Mouse (Mus musculus): ENCODE data around the gene Plod1.

The Plod1 gene

DNA sequence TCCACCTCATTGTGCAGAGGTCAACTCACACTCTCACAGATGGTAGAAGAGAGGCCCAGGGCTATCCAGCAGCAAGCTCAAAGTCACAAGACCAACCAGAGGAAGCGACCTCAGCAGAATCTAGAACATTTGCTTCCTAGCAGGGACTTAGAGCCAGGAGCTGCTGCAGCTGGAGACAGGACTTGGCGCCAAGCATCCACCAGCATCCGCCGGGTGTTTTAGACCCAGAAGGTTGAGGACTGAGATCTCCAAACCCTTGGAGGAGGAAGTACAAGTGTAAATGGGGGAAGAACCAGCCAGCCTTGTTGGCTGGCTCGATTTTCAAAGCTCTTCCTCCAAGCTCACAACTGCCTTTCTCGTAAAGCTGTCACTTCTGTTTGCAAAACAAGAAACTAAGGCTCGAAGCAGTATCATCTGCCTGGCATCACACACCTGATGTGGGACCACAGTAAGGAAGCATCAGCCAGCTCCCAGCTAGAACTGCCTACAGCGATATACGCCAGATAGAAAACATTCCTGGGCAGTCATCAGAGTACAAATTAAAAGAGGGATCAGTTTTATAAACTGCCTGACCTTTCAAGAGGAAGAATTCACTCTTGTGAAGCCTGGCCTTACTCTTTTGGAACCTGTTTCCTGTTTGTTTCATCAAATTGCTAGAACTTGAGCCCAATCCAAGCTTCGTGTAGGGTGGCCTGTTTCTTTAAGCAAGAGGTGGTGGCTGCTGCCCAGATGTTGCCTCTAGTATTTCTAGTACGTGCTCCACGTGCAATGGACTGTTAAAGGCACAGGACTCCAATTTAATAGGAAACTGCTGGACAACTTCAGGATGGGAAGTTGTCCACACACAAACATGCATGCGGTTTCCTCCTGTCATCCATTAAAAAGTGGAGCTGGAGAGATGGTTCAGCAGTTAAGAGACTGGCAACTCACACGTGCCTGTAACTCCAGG lies 1.9 kb upstream of the Plod1 start:
- DNase-seq (ENCODE audit: low spot score in 2 of 2): peak; percentile 39 to 58

DNA sequence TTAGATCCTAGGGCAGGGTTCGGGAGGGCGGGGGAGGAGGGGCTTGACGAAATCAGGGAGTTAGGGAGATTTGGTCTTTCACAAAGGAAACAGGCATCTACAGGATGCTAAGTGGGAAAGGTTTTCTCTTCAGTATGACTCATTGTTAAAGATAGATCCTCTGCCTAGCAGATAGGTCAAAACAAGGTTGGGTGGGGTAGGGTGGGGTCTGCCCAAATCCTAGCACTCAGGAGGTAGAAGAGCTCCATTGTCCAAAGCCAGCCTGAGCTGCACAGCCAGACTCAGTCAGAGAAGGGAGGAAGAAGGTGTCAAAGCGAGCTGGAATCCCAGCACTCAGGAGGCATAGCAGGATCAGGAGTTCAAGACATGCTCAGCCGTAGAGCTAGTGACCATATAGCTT lies 919 bp upstream of the Plod1 start:
- no peak for DNase-seq (ENCODE audit: low spot score in 2 of 2)

DNA sequence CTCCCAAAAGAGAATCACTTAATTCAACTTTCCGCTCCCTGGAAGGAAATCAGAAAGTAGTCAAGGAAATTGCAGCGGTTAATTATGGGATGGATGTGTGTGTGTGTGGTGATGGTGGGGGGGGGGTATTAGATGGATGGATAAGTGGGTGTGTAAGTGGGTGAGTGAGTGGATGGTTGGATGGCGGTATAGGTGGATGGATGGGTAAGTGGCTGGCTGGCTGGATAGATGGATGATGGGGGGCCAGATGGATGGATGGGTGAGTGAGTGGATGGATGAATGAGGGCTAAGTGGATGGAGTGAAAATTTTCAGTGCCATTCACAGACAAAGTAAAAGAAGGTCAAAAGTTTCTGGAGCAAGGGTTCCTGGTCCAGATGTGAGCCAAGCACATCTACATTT lies 454 bp upstream of the Plod1 start:
- DNase-seq (ENCODE audit: low spot score in 2 of 2): no peak

DNA sequence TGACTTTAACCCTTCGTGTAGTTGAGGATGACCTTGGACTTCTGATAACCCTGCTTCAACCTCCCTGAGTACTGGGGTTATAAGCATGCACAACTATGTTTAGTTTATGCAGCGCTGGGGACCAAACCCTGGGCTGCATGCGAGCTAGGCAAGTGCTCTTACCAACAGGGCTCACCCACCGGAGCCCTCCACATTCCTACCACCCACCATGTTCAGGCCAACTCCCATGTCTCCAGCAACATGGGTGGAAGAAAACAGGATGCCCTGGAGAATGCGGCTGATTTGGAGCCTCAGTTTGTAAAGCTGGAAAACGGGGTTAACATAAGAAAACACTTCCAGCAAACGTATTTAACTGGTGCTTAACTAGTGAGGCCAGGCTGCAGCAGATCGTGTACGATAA lies 663 bp downstream of the Plod1 start:
- DNase-seq (ENCODE audit: low spot score in 2 of 2): no peak

GRCm38 (mm10) chr4:147934611-147935010 lies 2.0 kb downstream of the Plod1 start:
- DNase-seq (ENCODE audit: low spot score in 2 of 2): no peak

DNA sequence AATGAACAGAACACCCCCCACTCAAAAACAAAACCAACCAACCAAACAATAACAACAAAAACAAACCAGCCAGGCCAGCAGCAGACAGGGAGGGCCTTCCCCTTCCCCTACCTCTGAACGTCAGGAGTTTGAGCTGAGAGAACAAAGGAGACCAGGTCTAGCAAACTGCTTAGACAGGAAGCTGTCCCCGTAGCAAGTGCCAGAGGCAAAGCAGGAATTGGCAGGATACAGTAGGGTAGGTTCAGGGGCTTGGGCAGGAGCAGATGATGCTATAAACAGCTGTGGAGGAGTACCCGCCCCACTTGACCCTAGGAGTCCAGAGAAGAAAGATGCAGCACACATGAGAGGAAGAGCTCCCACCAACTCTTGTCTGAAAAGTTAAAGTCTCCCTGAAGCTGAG lies 2.4 kb downstream of the Plod1 start:
- DNase-seq (ENCODE audit: low spot score in 2 of 2): no peak

GRCm38 (mm10) chr4:147930946-147931345 lies 5.6 kb downstream of the Plod1 start:
- DNase-seq (ENCODE audit: low spot score in 2 of 2): no peak

DNA sequence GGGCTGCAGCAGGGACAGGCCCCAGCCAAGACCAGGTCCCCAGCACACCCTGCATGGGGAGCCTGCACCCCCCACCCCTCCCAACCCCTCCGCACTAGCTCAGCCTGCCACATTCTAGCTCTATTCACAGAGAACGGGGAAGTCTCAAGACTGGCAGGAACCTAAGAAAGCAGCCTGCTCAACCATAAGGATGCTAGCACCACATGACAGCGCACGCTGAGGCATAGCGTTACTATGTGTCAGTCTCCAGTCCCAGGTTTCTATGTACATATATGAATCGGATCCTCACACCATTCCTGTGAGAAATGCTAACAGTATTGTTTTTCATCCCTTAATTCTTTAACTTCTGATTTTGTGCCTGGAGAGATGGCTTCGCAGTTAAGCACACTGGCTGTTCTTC lies 8.0 kb downstream of the Plod1 start:
- no peak for DNase-seq (ENCODE audit: low spot score in 2 of 2)

GRCm38 (mm10) chr4:147928136-147928535 lies 8.4 kb downstream of the Plod1 start:
- DNase-seq (ENCODE audit: low spot score in 2 of 2): no peak

GRCm38 (mm10) chr4:147927705-147928104 lies 8.9 kb downstream of the Plod1 start:
- peak; percentile 24 to 51 for DNase-seq (ENCODE audit: low spot score in 2 of 2)

DNA sequence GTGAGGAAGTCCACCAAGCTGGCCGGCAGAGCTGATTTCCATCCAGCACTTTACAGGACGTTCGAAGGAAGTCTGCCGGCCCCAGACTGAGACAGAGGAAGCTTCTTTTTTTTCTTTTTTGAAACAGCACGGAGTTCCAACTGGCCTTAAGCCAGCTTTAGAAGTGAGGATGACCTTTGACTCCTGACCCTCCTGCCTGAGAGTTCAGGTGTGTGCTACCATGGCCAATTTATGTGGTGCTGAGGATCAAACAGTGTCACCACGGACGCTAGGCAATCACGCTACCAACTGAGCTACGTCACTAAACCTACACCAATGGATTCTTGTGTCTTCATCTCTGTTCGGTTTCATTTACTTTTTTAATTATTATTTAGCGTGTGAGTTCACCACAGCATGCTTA lies 14.2 kb downstream of the Plod1 start:
- no peak for DNase-seq (ENCODE audit: low spot score in 2 of 2)

DNA sequence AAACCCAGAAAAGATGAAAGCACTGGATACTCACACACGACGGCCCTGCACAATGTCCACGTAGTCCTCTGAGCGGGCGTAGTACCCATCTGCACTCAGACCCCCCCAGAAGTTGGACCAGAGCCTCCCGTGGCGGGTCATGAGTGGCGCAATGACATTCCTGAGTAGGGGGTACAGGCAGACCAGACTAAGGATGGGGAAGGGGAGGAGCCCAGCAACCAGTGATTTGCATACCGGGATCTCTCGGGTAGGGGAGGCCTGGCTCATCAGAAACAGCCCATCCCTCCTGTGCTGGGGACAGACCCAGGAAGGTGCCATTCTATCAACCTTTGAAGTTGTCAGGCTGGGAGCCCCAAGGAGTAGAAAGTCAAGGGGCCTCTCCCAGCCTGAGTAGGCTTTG lies 15.6 kb downstream of the Plod1 start:
- no peak for DNase-seq (ENCODE audit: low spot score in 2 of 2)

DNA sequence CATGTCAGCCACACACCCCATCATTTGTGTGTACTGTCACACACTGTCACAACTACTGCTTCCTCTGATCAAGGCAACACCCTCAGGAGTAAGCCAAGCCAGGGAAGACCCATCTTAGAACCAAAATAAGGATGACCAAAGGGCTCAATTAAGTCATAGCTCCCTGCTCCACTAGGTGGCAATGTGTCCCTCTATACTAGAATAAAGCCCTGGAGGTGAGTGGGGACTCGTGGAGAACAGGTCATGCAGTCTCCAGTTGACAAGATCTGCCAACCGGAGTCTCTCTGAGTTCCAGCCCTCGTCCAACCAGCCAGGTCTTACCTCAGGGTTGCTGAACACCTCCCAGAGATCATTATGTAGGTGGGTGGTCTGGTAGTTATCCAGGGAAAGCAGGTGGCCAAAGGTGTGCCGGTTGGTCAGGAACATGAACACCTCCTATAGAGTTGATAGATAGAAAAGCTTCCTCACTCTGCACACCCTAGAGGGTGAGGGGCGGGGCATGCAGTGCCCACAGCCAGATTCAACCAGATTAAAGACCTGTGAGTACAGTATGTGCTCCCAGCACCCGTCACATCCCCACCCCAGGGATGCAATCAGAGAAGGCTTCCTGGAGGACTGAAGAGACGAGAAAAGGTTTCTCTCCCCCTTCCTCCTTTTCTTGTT lies 18.0 kb downstream of the Plod1 start:
- peak; percentile 13 to 48 for DNase-seq (ENCODE audit: low spot score in 2 of 2)

DNA sequence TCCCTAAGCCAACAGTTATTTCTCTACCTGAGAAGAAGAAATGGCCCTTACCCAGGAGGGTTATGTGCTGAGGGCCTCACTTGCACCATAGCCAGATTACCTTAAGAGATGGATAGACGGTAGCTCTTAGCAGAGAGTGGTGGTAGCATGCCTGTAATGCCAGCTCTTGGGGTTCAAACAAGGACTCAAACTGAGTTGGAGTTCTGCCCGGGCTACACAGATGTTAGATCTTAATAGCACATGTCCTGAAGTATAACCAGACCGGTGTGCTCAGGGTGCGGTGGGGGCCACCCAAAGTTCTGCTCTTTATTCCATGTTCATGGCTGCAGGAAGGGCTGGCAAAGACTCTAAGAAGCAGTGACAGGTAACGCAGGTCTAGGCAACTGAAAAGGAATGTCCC lies 27.1 kb downstream of the Plod1 start:
- DNase-seq (ENCODE audit: low spot score in 2 of 2): no peak

- peak; percentile 53 to 70 for DNase-seq (ENCODE audit: low spot score in 2 of 2)
Observed at GRCm38 (mm10) chr4:147906230-147906629, 30.3 kb downstream of the Plod1 start.

DNA sequence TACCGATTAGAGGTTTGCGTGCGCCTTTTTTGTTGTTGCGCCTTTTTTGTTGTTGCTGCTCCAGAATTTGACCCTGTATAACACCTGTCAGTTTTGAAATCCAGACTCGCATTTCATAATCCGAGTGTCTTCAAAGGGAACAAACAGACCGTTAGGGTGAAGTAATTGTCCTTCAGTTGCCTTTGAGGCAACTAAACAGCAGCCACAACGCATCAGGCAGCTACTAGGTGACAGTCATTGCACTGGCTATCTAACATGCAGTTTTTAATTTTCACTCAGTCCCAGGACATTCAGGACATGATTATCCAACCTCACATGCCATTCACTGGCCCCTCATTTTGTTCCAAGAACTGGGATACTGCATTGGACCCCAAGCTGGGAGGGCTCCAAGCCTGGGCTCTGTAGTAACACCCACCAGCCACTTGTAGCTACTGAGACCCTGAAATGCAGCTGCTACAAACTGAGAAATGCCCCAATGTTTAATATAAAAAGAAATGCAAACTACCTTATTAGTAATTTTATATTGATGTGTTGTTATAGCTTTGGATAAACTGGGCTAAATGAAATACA lies 31.4 kb downstream of the Plod1 start:
- peak in 1 of 2 experiments; percentile 9 for DNase-seq (ENCODE audit: low spot score in 2 of 2)

DNA sequence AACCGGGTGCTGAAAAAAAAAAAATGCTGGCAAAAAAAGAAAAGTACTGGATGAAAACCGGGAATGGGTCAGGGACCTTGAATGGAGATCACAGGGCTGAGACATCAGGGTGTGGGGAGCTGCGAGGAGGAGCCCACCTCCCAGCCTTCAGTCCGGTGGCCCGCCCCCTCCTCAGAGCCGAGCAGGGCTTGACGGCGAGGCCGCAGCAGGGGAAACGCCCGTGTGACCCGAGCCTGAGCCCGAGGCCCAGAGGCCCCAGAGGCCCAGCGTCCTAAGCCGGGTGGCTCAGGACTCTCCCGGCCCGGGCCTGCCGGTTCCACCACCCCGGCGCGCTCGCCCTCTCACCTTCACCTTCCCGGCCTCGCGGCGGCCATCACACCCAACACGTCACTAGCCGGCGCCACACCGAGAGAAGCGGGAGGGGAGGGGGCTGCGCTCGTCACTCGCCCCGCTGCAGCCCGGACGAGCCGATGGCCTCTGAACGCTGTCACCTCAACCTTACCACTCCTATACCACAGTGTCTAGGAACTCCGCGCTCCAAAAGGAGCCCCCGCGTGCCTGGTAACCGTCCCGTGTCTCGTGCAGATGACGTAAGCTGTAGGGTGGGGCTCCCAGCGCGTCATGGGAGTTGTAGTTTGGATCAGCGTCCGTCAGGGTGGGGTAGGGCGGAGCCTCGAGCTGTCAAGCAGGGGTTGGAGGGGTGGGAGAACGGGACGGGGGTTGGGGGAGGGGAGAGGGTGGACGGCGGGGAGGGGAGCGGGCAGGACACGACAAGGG lies 32.1 kb downstream of the Plod1 start, which contains the start of gene Mfn2:
Gene Mfn2 (minus strand): TSS at position 392 of the 777 bp plus-strand sequence.
- peak; percentile 88 for DNase-seq (ENCODE audit: low spot score in 2 of 2)

- DNase-seq (ENCODE audit: low spot score in 2 of 2): no peak
Observed at GRCm38 (mm10) chr4:147903601-147904000, 33.0 kb downstream of the Plod1 start.

GRCm38 (mm10) chr4:147902906-147903500 lies 33.6 kb downstream of the Plod1 start:
- DNase-seq (ENCODE audit: low spot score in 2 of 2): peak in 1 of 2 experiments; percentile 24

DNA sequence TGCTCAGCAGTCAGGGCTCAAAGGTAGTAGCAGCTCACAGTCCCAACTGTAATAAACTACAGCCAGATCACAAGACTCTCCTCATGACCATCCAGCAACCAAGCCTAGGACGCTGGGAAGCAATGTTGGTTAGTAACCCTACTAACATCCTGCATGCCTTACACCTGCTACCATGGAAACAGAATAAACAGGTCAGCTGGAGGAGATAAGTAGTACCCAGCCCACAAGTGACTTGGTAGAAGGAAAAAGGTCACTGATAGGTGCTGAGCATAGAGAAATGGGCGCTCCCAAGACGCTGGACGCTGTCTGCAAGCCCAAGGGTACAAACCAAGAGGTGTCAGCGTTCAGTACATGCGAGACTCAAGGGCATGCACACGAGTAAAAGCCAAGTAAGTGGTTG lies 36.1 kb downstream of the Plod1 start:
- DNase-seq (ENCODE audit: low spot score in 2 of 2): no peak

- no peak for DNase-seq (ENCODE audit: low spot score in 2 of 2)
Observed at GRCm38 (mm10) chr4:147897348-147897747, 39.2 kb downstream of the Plod1 start.
